Mouse (Mus musculus) hematopoietic stem cell, adult 5-6 weeks (primary cell): ENCODE measurements around the gene Neurog3. TPM values are rescaled to one million over a fixed set of nuclear protein-coding genes. Genes with fewer than 3 reads are reported as not detected.
A peak's percentile ranks its signal among the peaks of the same experiment; 100 is the strongest.

Experiments
- ATAC-seq, 2 experiments: fragments of 125-278 bp in 1 of 2; replicated peaks in 1 of 2; 2 replicates each; pipeline ENCODE4 v1.8.0; 2016 to 2017; ENCODE audit warnings: inconsistent platforms in 2 of 2, mild to moderate bottlenecking in 2 of 2, moderate number of reproducible peaks in 2 of 2, low read depth in 1 of 2, moderate TSS enrichment in 1 of 2; ENCODE audit not compliant: low FRiP score in 2 of 2, poor library complexity in 2 of 2, severe bottlenecking in 2 of 2, insufficient read depth in 1 of 2, low TSS enrichment in 1 of 2
- total RNA-seq: library from RNA; stranded (forward); fragments of 172-1452, 232-1000 nt; gene quantifications from 2 replicates; pipeline ENCODE4 v1.2.3, GENCODE M21; 2017

Gene Neurog3
- total RNA-seq, 1 experiment from 2014 or later: not detected

- ATAC-seq: peak; percentile 84 to 92
These were observed 50.2 kb downstream of the Neurog3 start for GRCm38 (mm10) chr10:62183053-62183452.

Other genes starting within 250 kb of the Neurog3 start
- not detected in 2 replicates for gene Col13a1, start 154.0 kb upstream of the Neurog3 start, total RNA-seq
- 2.2 and 3.1 TPM in 2 replicates for gene Fam241b, start 10.8 kb downstream of the Neurog3 start, total RNA-seq
- 0.45 TPM in 1 of 2 replicates, not detected in the other for gene Tspan15, start 98.2 kb downstream of the Neurog3 start, total RNA-seq
- not detected in 2 replicates for gene Tacr2, start 119.3 kb downstream of the Neurog3 start, total RNA-seq
- 99.6 and 155 TPM in 2 replicates for gene Hk1, start 246.8 kb downstream of the Neurog3 start, total RNA-seq